Mouse (Mus musculus) spleen, adult 2 months (tissue): Measurements from ENCODE around the gene Nrp1.

Experiments used
- CTCF ChIP-seq: fragments of 200-500 bp; IDR thresholded peaks from 2 replicates; pipeline ENCODE4 v1.5.1; 2011; ENCODE audit warnings: mild to moderate bottlenecking, inconsistent platforms; ENCODE audit not compliant: insufficient read depth, insufficient read length, insufficient replicate concordance; ENCODE audit errors: extremely low read depth
- POLR2A ChIP-seq: fragments of 200-500 bp; IDR thresholded peaks from 2 replicates; pipeline ENCODE4 v1.6.1; 2011; ENCODE audit warnings: low read depth, low read length, inconsistent platforms

- TF ChIP-seq CTCF (no peak), POLR2A (no peak)
Observed at GRCm38 (mm10) chr8:128489351-128489750, 130.9 kb downstream of the Nrp1 start.
